Mouse (Mus musculus) heart, embryonic 15.5 days (tissue): ENCODE results near the gene Alkbh2. TPM values are rescaled to one million over a fixed set of nuclear protein-coding genes. Genes with fewer than 3 reads are reported as not detected.

Experiments
- ATAC-seq: fragments of 200-750 bp; cut with Nextera tagmentation; replicated peaks from 2 replicates; pipeline ENCODE4 v1.8.0; 2017; ENCODE audit warnings: low read depth, moderate TSS enrichment; ENCODE audit not compliant: insufficient number of reproducible peaks, insufficient read depth, low FRiP score
- H3K27ac ChIP-seq: fragments of 300-500 bp; sonication (generic); 2 replicates; pipeline ENCODE4 v1.5.1; 2015; ENCODE audit warnings: mild to moderate bottlenecking, inconsistent platforms
- H3K27me3 ChIP-seq: fragments of 300-500 bp; sonication (generic); 2 replicates; pipeline ENCODE4 v1.6.1; 2015; ENCODE audit warnings: inconsistent platforms
- H3K36me3 ChIP-seq: fragments of 300-500 bp; sonication (generic); 2 replicates; pipeline ENCODE4 v1.6.1; 2015; ENCODE audit warnings: mild to moderate bottlenecking, inconsistent platforms
- H3K4me1 ChIP-seq: fragments of 300-500 bp; sonication (generic); replicated peaks from 2 replicates; pipeline ENCODE4 v1.6.1; 2015; ENCODE audit warnings: inconsistent platforms
- H3K4me2 ChIP-seq: fragments of 300-500 bp; sonication (generic); 2 replicates; pipeline ENCODE4 v1.6.1; 2015; ENCODE audit warnings: inconsistent platforms, mild to moderate bottlenecking, moderate library complexity
- H3K4me3 ChIP-seq: fragments of 300-500 bp; sonication (generic); 2 replicates; pipeline ENCODE4 v1.5.1; 2015; ENCODE audit warnings: mild to moderate bottlenecking, inconsistent platforms
- H3K9ac ChIP-seq: fragments of 300-500 bp; sonication (generic); 2 replicates; pipeline ENCODE4 v1.6.1; 2015; ENCODE audit warnings: mild to moderate bottlenecking, inconsistent platforms
- H3K9me3 ChIP-seq: fragments of 300-500 bp; sonication (generic); replicated peaks from 2 replicates; pipeline ENCODE4 v1.6.1; 2016; ENCODE audit warnings: inconsistent platforms
- WGBS: fragments of 180-500 bp; shearing (Covaris S2); methylation state at CpG from one replicate; pipeline ENCODE4 v1.1.7; 2015; ENCODE audit warnings: mixed read lengths; 5-methylcytosine and 5-hydroxymethylcytosine counted together
- polyA plus RNA-seq: library from polyadenylated mRNA; unstranded; fragments of >200 nt; fragmentation: Nextera tagmentation; extraction: Ambion mirVana; gene quantifications from 2 replicates; pipeline ENCODE4 v1.2.1, GENCODE M21; 2015

Gene Alkbh2
- polyA plus RNA-seq, 1 experiment from 2014 or later: 7.9 TPM

DNA sequence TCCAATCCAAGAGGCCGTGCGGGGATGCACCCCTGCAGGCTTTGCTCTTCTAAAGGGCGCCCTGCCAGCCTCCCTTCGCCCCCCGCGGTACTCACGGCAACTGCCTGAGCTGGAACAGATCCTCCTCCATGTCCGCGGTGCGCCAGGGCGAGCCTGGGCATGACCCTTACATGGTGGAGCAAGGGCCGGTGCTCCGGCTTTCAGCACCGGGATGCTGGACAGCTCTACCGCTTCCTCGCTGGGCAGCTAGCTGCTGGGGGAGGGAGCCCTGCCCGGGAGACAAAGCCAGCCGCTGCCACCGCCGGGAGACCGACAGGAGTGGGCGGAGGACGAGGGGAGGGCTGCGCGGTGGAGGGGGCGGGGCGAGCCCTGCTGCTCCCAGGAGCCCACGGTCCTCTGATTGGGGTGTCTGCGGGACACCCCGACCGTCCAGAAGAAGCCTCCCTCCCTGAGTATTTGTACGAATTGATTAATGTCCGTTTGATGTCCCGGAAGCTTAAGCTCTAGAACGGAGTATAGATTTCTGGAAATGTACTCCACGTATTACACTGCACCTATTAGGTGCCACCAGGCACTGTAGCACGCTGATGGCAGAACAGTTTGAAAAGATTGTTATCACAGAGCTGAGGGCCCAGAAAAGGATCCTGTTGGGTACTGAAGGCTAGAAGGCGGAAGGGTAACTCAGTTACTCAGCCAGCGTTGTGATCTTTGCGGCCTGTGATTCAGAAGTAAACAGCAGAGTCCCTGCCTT, 36.8 kb downstream of the Alkbh2 start, which contains the start of gene Svop:
Gene Svop (minus strand): TSS at position 514 of the 751 bp plus-strand sequence.
- H3K4me2 ChIP-seq: peak within 1 kb of the TSS; percentile 56
- 2% methylated on average over 40 of the region's 40 CpGs for WGBS
- ATAC-seq: no peak; the same call in 1 of the 2 replicates

GRCm38 (mm10) chr5:114090421-114091013, 37.5 kb downstream of the Alkbh2 start:
- no peak for ATAC-seq
- Histone ChIP-seq H3K4me2 (no peak overlapping the region), H3K27ac (no peak overlapping the region), H3K9me3 (no peaks in the 10 kb centered on the region), H3K27me3 (peaks cover 15% of the 10 kb centered on the region), H3K9ac (no peak overlapping the region), H3K4me1 (peaks cover 4% of the 10 kb centered on the region; the same call in 1 of the 2 replicates), H3K4me3 (no peak overlapping the region), H3K36me3 (no peaks in the 10 kb centered on the region)
- 29% methylated on average over 7 of the region's 7 CpGs for WGBS

More for the DNA sequence above, 36.8 kb downstream of the Alkbh2 start, which contains the start of gene Svop:
- Histone ChIP-seq H3K4me1 (peaks cover 4% of the 10 kb centered on the region; the same call in 1 of the 2 replicates), H3K27me3 (peaks cover 15% of the 10 kb centered on the region), H3K27ac (no peak within 1 kb of the TSS), H3K36me3 (no peaks in the 10 kb centered on the region), H3K4me3 (peak within 1 kb of the TSS; percentile 20; the same call in 1 of the 2 replicates), H3K9ac (no peak within 1 kb of the TSS), H3K9me3 (no peaks in the 10 kb centered on the region)

DNA sequence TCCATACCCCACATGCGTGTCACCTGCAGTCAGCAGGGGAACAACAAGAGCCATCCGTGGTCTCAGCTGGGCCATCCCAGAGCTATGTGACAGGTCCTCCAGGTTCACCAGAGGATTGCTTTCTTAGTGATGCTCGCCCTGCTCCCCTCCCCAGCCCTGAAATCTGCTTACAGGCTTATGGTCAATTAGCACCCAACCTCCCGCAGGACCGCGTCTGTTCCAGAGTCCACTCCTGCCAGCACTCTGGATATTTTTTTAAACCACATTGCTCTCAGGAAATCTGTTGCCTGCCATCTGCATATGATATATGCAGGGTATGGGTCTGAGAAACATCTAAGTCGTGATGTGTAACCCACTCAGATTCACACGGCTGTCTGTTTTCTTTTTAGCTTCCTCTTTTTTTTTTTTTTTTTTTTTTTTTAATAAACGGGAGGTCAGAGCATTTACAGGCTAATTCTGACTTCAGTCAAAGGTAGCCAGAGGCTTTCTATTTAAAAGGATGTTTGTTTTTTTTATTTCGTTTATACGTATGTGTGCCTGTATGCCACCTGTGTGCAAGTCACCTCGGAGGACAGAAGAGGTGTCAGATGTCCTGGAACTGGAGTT, 40.0 kb downstream of the Alkbh2 start:
- Histone ChIP-seq H3K27me3 (peaks cover 15% of the 10 kb centered on the region), H3K4me2 (no peak overlapping the region), H3K27ac (no peak overlapping the region), H3K36me3 (no peaks in the 10 kb centered on the region), H3K4me3 (no peak overlapping the region), H3K4me1 (peaks cover 4% of the 10 kb centered on the region; the same call in 1 of the 2 replicates), H3K9ac (no peak overlapping the region), H3K9me3 (no peaks in the 10 kb centered on the region)
- no peak for ATAC-seq
- WGBS: 66% methylated on average over 12 of the region's 12 CpGs

- Histone ChIP-seq H3K9me3 (no peaks in the 10 kb centered on the region), H3K27me3 (peaks cover 3% of the 10 kb centered on the region; the same call in 1 of the 2 replicates), H3K4me2 (no peak overlapping the region), H3K36me3 (no peaks in the 10 kb centered on the region), H3K4me3 (no peak overlapping the region), H3K4me1 (no peaks in the 10 kb centered on the region), H3K9ac (no peak overlapping the region), H3K27ac (no peak overlapping the region)
- WGBS: 58% methylated on average over 14 of the region's 14 CpGs
- no peak for ATAC-seq
Observed at GRCm38 (mm10) chr5:114085501-114085900, 42.5 kb downstream of the Alkbh2 start.

DNA sequence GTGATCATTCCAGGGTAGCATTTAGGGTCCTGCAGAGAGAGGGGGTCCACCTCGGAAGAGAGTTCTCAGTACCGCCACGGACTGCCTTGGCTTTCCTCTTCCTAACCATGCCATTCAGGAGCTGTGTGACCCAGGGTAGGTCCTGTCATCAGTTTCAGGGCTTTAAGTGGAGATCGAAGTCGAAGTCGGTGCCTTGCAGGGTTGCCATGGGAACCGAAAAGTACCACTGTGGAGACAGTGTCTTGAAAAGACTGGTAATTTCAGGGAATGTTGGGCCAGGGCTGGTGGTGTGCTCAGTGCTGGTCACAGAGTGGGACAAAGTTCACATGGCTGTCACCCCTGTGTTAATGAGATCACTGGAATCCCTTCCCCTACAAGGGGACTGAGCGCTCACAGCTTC, 51.0 kb downstream of the Alkbh2 start:
- 0 out of 2 replicates have a peak, but pooled peaks cover 3% of the 10 kb centered on the region for H3K4me1 ChIP-seq
- no peak overlapping the region for H3K4me2 ChIP-seq
- no peaks in the 10 kb centered on the region for H3K36me3 ChIP-seq
- no peaks in the 10 kb centered on the region for H3K9me3 ChIP-seq
- 69% methylated on average over 8 of the region's 8 CpGs for WGBS
- no peak for ATAC-seq
- H3K4me3 ChIP-seq: no peak overlapping the region
- no peak overlapping the region for H3K27ac ChIP-seq
- no peak overlapping the region for H3K9ac ChIP-seq
- no peaks in the 10 kb centered on the region for H3K27me3 ChIP-seq

Other genes starting within 250 kb of the Alkbh2 start
- 72.7 and 95.4 TPM in 2 replicates for gene Coro1c, start 219.5 kb downstream of the Alkbh2 start, polyA plus RNA-seq
- 9.0 and 11.7 TPM in 2 replicates for gene Ssh1, start 134.3 kb downstream of the Alkbh2 start, polyA plus RNA-seq
- gene Dao, start 124.5 kb downstream of the Alkbh2 start, polyA plus RNA-seq: not detected in 2 replicates
- 7.8 and 8.9 TPM in 2 replicates for gene Usp30, start 62.8 kb downstream of the Alkbh2 start, polyA plus RNA-seq
- gene Svop, start 36.6 kb downstream of the Alkbh2 start, polyA plus RNA-seq: 0.53 TPM in 1 of 2 replicates, not detected in the other
- gene Ung, start 2.2 kb upstream of the Alkbh2 start, polyA plus RNA-seq: 37.3 and 41.9 TPM in 2 replicates
- gene Acacb, start 18.3 kb upstream of the Alkbh2 start, polyA plus RNA-seq: 11.3 and 12.2 TPM in 2 replicates
- gene Foxn4, start 145.6 kb upstream of the Alkbh2 start, polyA plus RNA-seq: 0.11 and 0.20 TPM in 2 replicates
- 2.0 and 2.6 TPM in 2 replicates for gene Myo1h, start 160.9 kb upstream of the Alkbh2 start, polyA plus RNA-seq